Mouse (Mus musculus) hindbrain, embryonic 11.5 days (tissue): ENCODE data around the gene Mst1. TPM values are rescaled to one million over a fixed set of nuclear protein-coding genes. Genes with fewer than 3 reads are reported as not detected.

Experiments used
- ATAC-seq: fragments of 200-750 bp; cut with Nextera tagmentation; 2 replicates; pipeline ENCODE4 v1.8.0; 2017; ENCODE audit warnings: mild to moderate bottlenecking, moderate TSS enrichment, moderate library complexity; ENCODE audit not compliant: low FRiP score
- DNase-seq: peaks from one replicate; pipeline ENCODE4 v3.0.0-alpha.2; 2015; ENCODE audit warnings: low spot score
- H3K27ac ChIP-seq: fragments of 300-500 bp; sonication (generic); 2 replicates; pipeline ENCODE4 v1.5.1; 2014; ENCODE audit warnings: mild to moderate bottlenecking, low read depth, low read length
- H3K27me3 ChIP-seq: fragments of 300-500 bp; sonication (generic); 2 replicates; pipeline ENCODE4 v1.6.1; 2014; ENCODE audit warnings: mild to moderate bottlenecking, low read length, moderate library complexity, mixed read lengths; ENCODE audit not compliant: control insufficient read depth, insufficient read depth
- H3K36me3 ChIP-seq: fragments of 300-500 bp; sonication (generic); 2 replicates; pipeline ENCODE4 v1.6.1; 2014; ENCODE audit warnings: mild to moderate bottlenecking, low read length, moderate library complexity, mixed read lengths; ENCODE audit not compliant: control insufficient read depth, insufficient read depth
- H3K4me1 ChIP-seq: fragments of 300-500 bp; sonication (generic); replicated peaks from 2 replicates; pipeline ENCODE4 v1.6.1; 2014; ENCODE audit warnings: low read length, mixed read lengths; ENCODE audit not compliant: control insufficient read depth, insufficient read depth
- H3K4me2 ChIP-seq: fragments of 300-500 bp; sonication (generic); replicated peaks from 2 replicates; pipeline ENCODE4 v1.6.1; 2014; ENCODE audit warnings: mild to moderate bottlenecking, low read depth, low read length
- H3K4me3 ChIP-seq: fragments of 300-500 bp; sonication (generic); 2 replicates; pipeline ENCODE4 v1.5.1; 2014; ENCODE audit warnings: low read depth, low read length
- H3K9ac ChIP-seq: fragments of 300-500 bp; sonication (generic); 2 replicates; pipeline ENCODE4 v1.6.1; 2014; ENCODE audit warnings: low read depth, low read length
- H3K9me3 ChIP-seq: fragments of 300-500 bp; sonication (generic); 2 replicates; pipeline ENCODE4 v1.6.1; 2016; ENCODE audit warnings: low read length; ENCODE audit not compliant: control insufficient read depth
- WGBS: fragments of 180-500 bp; shearing (Covaris S2); extraction: QIAGEN DNeasy Blood & Tissue Kit; methylation state at CpG from one replicate; pipeline ENCODE4 v1.1.7; 2014; 5-methylcytosine and 5-hydroxymethylcytosine counted together
- polyA plus RNA-seq: library from polyadenylated mRNA; unstranded; fragments of >200 nt; fragmentation: Nextera tagmentation; extraction: Ambion mirVana; gene quantifications from 2 replicates; pipeline ENCODE4 v1.2.1, GENCODE M21; 2014

The Mst1 gene
- polyA plus RNA-seq, 1 experiment from 2014 or later, result 0.25 TPM

DNA sequence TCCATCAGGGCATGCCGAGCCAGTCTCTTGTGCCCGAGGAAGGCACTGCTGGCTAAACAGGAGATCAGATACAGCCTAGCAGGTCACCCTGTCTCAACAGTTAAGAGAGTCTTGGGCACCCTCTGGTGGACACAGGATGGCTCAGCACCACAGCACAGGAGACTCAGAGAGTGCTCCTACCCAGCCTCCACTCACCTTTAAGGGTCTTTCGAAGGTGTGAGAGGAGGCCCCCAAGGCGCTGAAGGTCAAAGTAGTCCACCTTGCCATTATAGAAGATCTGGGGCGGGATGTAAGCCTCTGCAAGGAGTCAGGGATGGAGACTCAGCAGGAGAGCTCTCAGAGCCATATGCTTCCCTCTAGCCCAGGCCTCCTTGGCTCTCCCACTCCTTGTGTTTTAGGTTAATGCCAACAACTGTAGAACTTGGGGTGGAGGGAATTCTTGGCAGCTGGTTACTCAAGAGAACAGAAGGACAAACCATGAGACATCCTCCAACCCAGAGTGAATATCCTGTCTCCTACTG is 14.7 kb upstream of the Mst1 start:
- H3K4me2 ChIP-seq, result no peak overlapping the region
- WGBS, result 54% methylated on average over 5 of the region's 5 CpGs
- DNase-seq (peak; percentile 74), ATAC-seq (no peak)
- H3K9me3 ChIP-seq, result no peaks in the 10 kb centered on the region
- no peaks in the 10 kb centered on the region for H3K4me1 ChIP-seq
- no peaks in the 10 kb centered on the region for H3K27me3 ChIP-seq
- H3K36me3 ChIP-seq, result no peaks in the 10 kb centered on the region
- no peak overlapping the region for H3K9ac ChIP-seq
- H3K27ac ChIP-seq, result no peak overlapping the region
- no peak overlapping the region for H3K4me3 ChIP-seq

DNA sequence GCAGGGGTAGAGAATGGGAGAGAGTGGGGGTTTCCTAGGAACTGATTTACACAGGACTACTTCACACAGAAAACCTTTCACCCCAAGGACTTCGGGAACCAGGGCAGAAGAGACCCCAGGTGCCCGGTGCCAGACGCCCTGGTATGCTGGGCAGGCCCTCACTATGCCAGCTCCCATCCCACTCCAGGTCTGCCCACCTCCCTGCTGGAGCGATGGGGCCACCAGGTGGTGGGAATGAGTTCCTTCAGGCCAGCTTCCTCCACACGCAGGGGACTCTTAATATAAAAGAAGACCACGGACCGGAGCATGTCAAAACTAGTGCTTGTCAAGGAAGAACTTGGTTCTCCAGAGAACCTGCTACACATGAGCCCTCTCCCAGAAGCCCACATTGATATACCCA is 13.0 kb upstream of the Mst1 start:
- Histone ChIP-seq H3K27ac (no peak overlapping the region), H3K9me3 (no peaks in the 10 kb centered on the region), H3K9ac (no peak overlapping the region), H3K4me1 (no peaks in the 10 kb centered on the region), H3K4me2 (no peak overlapping the region), H3K27me3 (no peaks in the 10 kb centered on the region), H3K4me3 (no peak overlapping the region), H3K36me3 (no peaks in the 10 kb centered on the region)
- ATAC-seq (no peak), DNase-seq (no peak)
- 87% methylated on average over 7 of the region's 7 CpGs for WGBS

DNA sequence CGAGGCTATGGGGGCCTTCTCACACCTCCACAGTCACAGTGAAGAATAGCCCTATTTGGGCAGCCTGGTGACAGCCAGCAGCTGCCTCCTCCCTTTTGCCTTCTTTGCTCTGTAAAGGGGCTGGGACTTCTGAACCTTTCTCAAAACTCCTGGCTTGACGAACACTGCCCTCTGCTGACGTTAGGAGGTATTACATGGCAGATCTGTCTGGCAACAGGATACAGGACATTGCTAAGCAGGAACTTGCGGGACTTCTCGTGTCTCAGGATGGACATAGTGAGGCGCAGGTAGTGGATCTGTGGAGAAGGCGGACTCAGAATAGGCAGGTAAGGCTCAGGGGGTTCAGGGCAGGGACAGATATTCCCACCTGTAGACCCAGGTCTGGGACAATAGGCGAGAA is 12.3 kb upstream of the Mst1 start:
- ATAC-seq, result no peak

GRCm38 (mm10) chr9:108069007-108069406 is 11.2 kb upstream of the Mst1 start:
- 88% methylated on average over 9 of the region's 9 CpGs for WGBS

More for the DNA sequence above, 12.3 kb upstream of the Mst1 start:
- Histone ChIP-seq H3K4me1 (no peaks in the 10 kb centered on the region), H3K4me3 (no peak overlapping the region), H3K27me3 (no peaks in the 10 kb centered on the region), H3K36me3 (no peaks in the 10 kb centered on the region), H3K4me2 (no peak overlapping the region), H3K9ac (no peak overlapping the region), H3K27ac (no peak overlapping the region), H3K9me3 (no peaks in the 10 kb centered on the region)
- DNase-seq, result peak; percentile 90
- 24% methylated on average over 8 of the region's 8 CpGs for WGBS

DNA sequence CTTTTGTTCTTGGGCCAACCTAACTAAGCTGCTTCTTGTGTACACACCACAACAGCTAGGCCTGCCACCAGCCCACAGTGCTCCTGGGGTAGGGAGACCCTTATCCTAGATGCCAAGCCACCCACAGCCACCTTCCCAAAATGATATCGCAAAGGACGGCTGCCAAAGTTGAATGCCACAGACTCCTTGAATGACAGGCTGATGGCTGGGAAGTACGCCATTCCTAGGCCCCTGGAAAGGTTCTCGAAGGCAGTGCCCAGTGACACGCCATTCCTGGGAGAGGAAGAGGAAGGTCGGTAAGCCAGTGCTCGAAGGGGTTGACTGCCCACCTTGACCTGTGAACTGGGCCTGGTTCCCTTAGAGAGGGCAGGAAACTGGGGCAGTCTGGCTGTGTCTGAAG is 10.7 kb upstream of the Mst1 start:
- ATAC-seq (no peak), DNase-seq (no peak)
- WGBS, result 94% methylated on average over 7 of the region's 7 CpGs
- H3K27ac ChIP-seq, result no peak overlapping the region
- H3K9me3 ChIP-seq, result no peaks in the 10 kb centered on the region
- no peaks in the 10 kb centered on the region for H3K27me3 ChIP-seq
- no peaks in the 10 kb centered on the region for H3K4me1 ChIP-seq
- H3K36me3 ChIP-seq, result no peaks in the 10 kb centered on the region
- H3K4me3 ChIP-seq, result no peak overlapping the region
- no peak overlapping the region for H3K9ac ChIP-seq
- H3K4me2 ChIP-seq, result no peak overlapping the region

More at GRCm38 (mm10) chr9:108069007-108069406, 11.2 kb upstream of the Mst1 start:
- no peaks in the 10 kb centered on the region for H3K9me3 ChIP-seq
- H3K4me3 ChIP-seq, result no peak overlapping the region
- H3K36me3 ChIP-seq, result no peaks in the 10 kb centered on the region
- no peak overlapping the region for H3K4me2 ChIP-seq
- no peak overlapping the region for H3K27ac ChIP-seq
- H3K9ac ChIP-seq, result no peak overlapping the region
- DNase-seq, result no peak
- no peaks in the 10 kb centered on the region for H3K27me3 ChIP-seq
- no peaks in the 10 kb centered on the region for H3K4me1 ChIP-seq
- ATAC-seq, result no peak

DNA sequence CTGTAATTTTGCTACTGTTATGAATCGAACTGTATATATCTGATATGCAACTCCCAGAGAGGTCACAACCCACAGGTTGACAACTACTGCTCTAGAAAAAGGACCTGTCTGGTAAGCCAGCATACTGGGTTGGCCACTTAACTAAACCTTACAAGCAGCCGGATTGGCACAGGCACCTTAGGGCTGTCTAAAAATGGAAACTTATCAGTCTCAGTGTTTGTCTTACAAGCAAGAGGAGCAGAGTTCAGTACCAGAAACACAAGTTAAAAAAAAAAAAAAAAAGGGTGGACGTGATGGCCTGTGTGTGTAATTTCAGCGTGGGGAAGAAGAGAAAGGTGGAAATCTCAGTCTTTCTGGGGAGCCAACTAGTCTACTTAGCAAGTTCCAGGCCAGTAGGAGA is 8.4 kb upstream of the Mst1 start:
- H3K27me3 ChIP-seq, result no peaks in the 10 kb centered on the region
- H3K9me3 ChIP-seq, result no peaks in the 10 kb centered on the region
- no peak for ATAC-seq
- H3K4me1 ChIP-seq, result no peaks in the 10 kb centered on the region
- no peaks in the 10 kb centered on the region for H3K36me3 ChIP-seq
- H3K4me3 ChIP-seq, result no peak overlapping the region
- no peak overlapping the region for H3K9ac ChIP-seq
- no peak overlapping the region for H3K4me2 ChIP-seq
- no peak overlapping the region for H3K27ac ChIP-seq
- DNase-seq, result no peak
- WGBS, result 79% methylated on average over 4 of the region's 4 CpGs

- H3K9me3 ChIP-seq, result no peaks in the 10 kb centered on the region
- no peaks in the 10 kb centered on the region for H3K36me3 ChIP-seq
- no peaks in the 10 kb centered on the region for H3K4me1 ChIP-seq
- DNase-seq (no peak), ATAC-seq (no peak)
- WGBS, result 70% methylated on average over 9 of the region's 9 CpGs
- no peak overlapping the region for H3K4me3 ChIP-seq
- H3K27me3 ChIP-seq, result no peaks in the 10 kb centered on the region
- H3K9ac ChIP-seq, result no peak overlapping the region
- H3K4me2 ChIP-seq, result no peak overlapping the region
- no peak overlapping the region for H3K27ac ChIP-seq
These were observed 7.7 kb upstream of the Mst1 start for GRCm38 (mm10) chr9:108072481-108072924.

GRCm38 (mm10) chr9:108073141-108073930 is 6.9 kb upstream of the Mst1 start:
- 65% methylated on average over 7 of the region's 7 CpGs for WGBS
- ATAC-seq (no peak), DNase-seq (no peak)
- Histone ChIP-seq H3K9ac (no peak overlapping the region), H3K27me3 (no peaks in the 10 kb centered on the region), H3K36me3 (no peaks in the 10 kb centered on the region), H3K27ac (no peak overlapping the region), H3K9me3 (no peaks in the 10 kb centered on the region), H3K4me2 (no peak overlapping the region), H3K4me3 (no peak overlapping the region), H3K4me1 (peaks cover 3% of the 10 kb centered on the region; the same call in 1 of the 2 replicates)

DNA sequence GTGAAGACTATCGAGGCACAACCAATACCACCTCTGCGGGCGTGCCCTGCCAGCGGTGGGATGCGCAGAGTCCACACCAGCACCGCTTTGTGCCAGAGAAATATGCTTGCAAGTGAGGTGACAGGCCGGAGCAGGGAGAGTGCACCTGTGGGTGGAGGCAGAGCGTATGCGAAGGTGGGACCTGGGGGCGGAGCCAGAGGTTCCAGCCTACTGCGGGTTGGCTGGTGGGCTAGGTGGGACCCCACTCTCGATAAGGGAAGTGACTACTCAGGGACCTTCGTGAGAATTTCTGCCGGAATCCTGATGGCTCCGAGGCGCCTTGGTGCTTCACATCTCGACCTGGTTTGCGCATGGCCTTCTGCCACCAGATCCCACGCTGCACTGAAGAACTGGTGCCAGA is 2.3 kb downstream of the Mst1 start:
- H3K9me3 ChIP-seq, result no peaks in the 10 kb centered on the region
- no peak overlapping the region for H3K9ac ChIP-seq
- H3K36me3 ChIP-seq, result peaks cover 11% of the 10 kb centered on the region
- H3K4me3 ChIP-seq, result no peak overlapping the region; the same call in 1 of the 2 replicates
- H3K27me3 ChIP-seq, result peaks cover 22% of the 10 kb centered on the region
- H3K27ac ChIP-seq, result no peak overlapping the region
- H3K4me1 ChIP-seq, result peaks cover 3% of the 10 kb centered on the region; the same call in 1 of the 2 replicates
- DNase-seq (no peak), ATAC-seq (no peak)
- H3K4me2 ChIP-seq, result peak overlapping the region; percentile 14
- 7% methylated on average over 19 of the region's 19 CpGs for WGBS
